Mouse (Mus musculus) kidney, embryonic 16.5 days (tissue): ENCODE measurements at regions not wholly inside any gene's neighbourhood (a gene's known extent, or its start where the extent isn't known, plus 50 kb on each side); places are given as distances from the start of the nearest gene placed in this dataset.

Experiments used
- ATAC-seq: fragments of 200-750 bp; cut with Nextera tagmentation; 2 replicates; pipeline ENCODE4 v1.8.0; 2017; ENCODE audit warnings: moderate TSS enrichment; ENCODE audit not compliant: low FRiP score, low TSS enrichment
- H3K27ac ChIP-seq: fragments of 300-500 bp; sonication (generic); 2 replicates; pipeline ENCODE4 v1.5.1; 2014; ENCODE audit warnings: low read length
- H3K27me3 ChIP-seq: fragments of 300-500 bp; sonication (generic); 2 replicates; pipeline ENCODE4 v1.6.1; 2014; ENCODE audit warnings: low read length, control low read depth, mixed read lengths; ENCODE audit not compliant: insufficient read depth
- H3K36me3 ChIP-seq: fragments of 300-500 bp; sonication (generic); 2 replicates; pipeline ENCODE4 v1.6.1; 2014; ENCODE audit warnings: low read length, control low read depth, mixed read lengths; ENCODE audit not compliant: insufficient read depth
- H3K4me1 ChIP-seq: fragments of 300-500 bp; sonication (generic); 2 replicates; pipeline ENCODE4 v1.6.1; 2014; ENCODE audit warnings: low read length, control low read depth, mixed read lengths; ENCODE audit not compliant: insufficient read depth
- H3K4me2 ChIP-seq: fragments of 300-500 bp; sonication (generic); replicated peaks from 2 replicates; pipeline ENCODE4 v1.6.1; 2014; ENCODE audit warnings: low read depth, low read length
- H3K4me3 ChIP-seq: fragments of 300-500 bp; sonication (generic); 2 replicates; pipeline ENCODE4 v1.5.1; 2014; ENCODE audit warnings: mild to moderate bottlenecking, low read length
- H3K9ac ChIP-seq: fragments of 300-500 bp; sonication (generic); replicated peaks from 2 replicates; pipeline ENCODE4 v1.6.1; 2014; ENCODE audit warnings: low read length
- H3K9me3 ChIP-seq: fragments of 300-500 bp; sonication (generic); 2 replicates; pipeline ENCODE4 v1.6.1; 2016; ENCODE audit warnings: low read length, control low read depth
- WGBS: fragments of 180-500 bp; shearing (Covaris S2); extraction: QIAGEN DNeasy Blood & Tissue Kit; methylation state at CpG from one replicate; pipeline ENCODE4 v1.1.7; 2014; 5-methylcytosine and 5-hydroxymethylcytosine counted together

DNA sequence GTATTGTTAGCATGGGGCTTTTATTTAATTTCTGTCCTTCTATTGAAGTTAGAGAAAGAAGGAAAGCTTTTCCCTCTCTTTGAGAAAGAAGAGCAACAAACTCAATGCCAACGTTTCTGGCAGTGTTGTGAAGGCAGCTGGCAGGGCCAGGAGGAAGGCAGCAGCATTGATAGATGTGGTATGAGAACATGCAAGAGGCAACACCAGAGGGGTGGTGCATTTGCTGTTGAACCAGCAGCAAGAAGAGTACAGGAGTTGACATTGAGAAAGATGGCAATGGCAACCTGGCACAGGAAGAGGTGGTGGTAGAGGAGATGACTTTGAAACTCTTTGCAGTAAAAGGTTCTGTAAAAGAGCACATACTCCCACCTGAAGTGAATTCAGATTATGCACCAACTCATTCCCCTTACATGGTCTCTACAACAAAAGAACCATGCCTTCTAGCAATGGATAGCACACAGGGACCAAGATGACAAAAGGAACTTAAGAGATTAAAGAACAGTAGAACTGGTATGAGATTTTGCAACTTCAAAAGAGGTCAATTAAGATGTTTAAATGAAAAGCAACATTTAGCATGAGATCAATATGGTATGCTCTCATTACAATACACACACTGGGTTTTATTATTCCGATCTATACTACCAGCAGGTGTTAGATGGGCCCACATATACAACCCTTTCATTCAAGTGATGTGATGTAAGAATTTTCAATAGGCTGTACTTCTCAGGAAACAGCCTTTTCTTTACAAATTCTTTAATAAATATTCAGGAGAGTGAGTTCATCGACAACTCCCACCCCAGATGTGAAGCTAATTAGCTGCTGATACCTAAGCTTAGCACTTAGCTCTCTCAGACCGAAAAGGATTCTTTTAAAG is 495.1 kb upstream of the B3galt2 start:
- no peak overlapping the region for H3K4me3 ChIP-seq
- no peaks in the 10 kb centered on the region for H3K9me3 ChIP-seq
- H3K9ac ChIP-seq = no peak overlapping the region
- H3K4me2 ChIP-seq = no peak overlapping the region
- H3K27ac ChIP-seq = no peak overlapping the region
- H3K27me3 ChIP-seq = no peaks in the 10 kb centered on the region
- WGBS = 74% methylated on average over 4 of the region's 4 CpGs
- no peak for ATAC-seq
- no peaks in the 10 kb centered on the region for H3K36me3 ChIP-seq
- H3K4me1 ChIP-seq = no peaks in the 10 kb centered on the region

DNA sequence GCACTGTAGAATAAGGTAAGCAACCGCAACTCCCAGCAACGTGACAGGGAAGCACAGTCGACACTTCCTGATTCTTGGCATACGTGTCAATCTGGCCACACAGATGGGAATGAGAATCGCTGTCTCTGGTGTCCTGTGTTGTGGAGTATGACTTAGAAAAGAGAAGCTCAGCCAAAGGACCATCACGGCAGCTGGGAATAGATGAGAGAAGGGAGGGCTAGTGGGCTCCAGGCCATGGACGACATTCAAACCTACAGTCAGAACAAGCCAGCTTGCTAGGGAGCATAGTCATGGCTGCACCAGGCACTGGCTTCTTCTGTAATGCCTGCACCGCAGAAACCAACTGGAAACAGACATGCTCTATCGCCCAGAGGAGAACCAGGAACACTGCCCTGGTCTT is 469.2 kb upstream of the B3galt2 start:
- WGBS = 80% methylated on average over 9 of the region's 9 CpGs

DNA sequence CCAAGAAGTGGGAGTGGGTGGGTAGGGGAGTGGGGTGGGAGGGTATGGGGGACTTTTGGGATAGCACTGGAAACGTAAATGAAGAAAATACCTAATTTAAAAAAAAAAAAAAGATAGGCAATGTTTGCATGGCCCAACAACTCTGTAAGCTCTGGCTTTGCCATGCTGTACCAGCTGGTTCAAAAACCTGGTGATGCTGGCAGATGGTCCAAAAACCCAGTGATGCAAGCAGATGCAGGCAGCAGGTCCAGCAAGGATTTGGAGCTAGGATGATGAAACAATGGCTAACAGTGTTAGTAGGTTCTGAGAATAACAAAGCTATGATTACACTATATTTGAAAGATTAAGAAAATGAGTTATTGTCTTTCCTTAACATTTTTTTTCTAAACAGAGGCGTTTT is 466.6 kb upstream of the B3galt2 start:
- Histone ChIP-seq H3K4me3 (no peak overlapping the region), H3K9me3 (no peaks in the 10 kb centered on the region), H3K36me3 (no peaks in the 10 kb centered on the region), H3K27ac (no peak overlapping the region), H3K27me3 (no peaks in the 10 kb centered on the region), H3K4me2 (no peak overlapping the region), H3K4me1 (no peaks in the 10 kb centered on the region), H3K9ac (no peak overlapping the region)
- ATAC-seq = no peak
- WGBS = 81% methylated on average over 2 of the region's 2 CpGs

More for the DNA sequence above, 469.2 kb upstream of the B3galt2 start:
- H3K4me3 ChIP-seq = no peak overlapping the region
- H3K4me2 ChIP-seq = no peak overlapping the region
- H3K27me3 ChIP-seq = no peaks in the 10 kb centered on the region
- H3K9ac ChIP-seq = no peak overlapping the region
- no peaks in the 10 kb centered on the region for H3K4me1 ChIP-seq
- no peak for ATAC-seq
- no peak overlapping the region for H3K27ac ChIP-seq
- no peaks in the 10 kb centered on the region for H3K36me3 ChIP-seq
- no peaks in the 10 kb centered on the region for H3K9me3 ChIP-seq

DNA sequence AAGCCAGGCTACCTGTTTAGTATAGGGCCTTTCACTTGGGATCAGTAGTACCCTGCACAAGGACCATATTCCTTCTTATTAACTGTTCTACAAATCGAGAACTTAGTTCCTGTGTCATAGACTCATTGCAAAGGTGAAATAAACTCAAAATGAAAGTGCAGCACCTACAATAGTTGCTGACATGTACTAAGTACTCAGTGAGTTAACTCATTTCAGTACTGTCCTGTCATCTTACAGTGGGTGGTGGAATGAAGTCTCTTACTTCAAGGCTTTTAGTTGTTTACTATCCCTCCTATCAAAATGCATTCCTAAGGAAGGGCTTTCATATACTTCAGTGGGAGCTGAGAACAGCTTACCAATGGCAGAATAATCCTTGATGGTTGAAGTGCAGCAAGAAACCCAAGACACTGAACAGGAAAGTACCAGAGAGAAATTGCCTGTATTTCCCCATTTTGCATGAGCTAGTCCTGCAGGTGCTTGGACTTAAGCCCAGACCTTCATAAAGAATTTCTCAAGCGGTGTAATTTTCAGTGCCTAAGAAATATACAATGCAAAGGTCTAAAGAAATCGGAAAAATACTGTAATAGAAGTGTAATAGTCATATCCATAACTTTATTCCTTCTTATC is 448.2 kb upstream of the B3galt2 start:
- Histone ChIP-seq H3K4me2 (no peak overlapping the region), H3K4me3 (no peak overlapping the region), H3K9ac (no peak overlapping the region), H3K36me3 (no peaks in the 10 kb centered on the region), H3K27ac (no peak overlapping the region), H3K4me1 (no peaks in the 10 kb centered on the region), H3K9me3 (no peaks in the 10 kb centered on the region), H3K27me3 (no peaks in the 10 kb centered on the region)
- 87% methylated on average over 3 of the region's 3 CpGs for WGBS
- no peak for ATAC-seq

DNA sequence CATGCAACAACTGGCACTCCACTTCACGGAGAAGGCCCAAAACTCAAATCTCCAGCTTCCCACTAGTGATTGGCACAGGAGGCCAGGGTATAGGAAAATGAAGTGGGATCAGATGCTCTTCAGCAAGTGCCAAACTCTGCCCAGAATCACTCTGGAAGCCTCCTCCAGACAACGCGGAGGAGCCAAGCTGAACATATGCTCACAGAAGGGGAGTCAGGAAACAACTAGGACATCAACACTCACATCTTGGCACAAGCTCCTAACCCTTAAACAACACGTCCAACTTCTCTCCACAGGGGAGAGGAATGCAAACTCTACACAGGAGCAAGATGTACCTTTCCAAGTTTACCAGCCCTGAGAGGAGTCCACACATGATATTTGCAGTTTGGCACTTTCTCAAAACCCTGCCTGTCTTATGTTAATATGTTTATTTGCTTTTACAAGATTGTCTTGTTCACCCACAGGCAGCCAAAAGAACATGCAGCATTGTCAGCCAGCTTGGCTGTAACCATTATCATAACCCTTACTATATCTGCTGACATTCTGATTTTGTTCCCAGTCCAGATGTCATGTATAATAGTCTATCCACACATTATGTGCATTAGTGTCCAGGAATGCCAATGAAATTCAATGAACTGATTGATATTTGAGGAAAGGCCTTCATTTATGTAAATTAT is 440.1 kb upstream of the B3galt2 start:
- no peak overlapping the region for H3K4me3 ChIP-seq
- no peak overlapping the region for H3K9ac ChIP-seq
- no peak overlapping the region for H3K4me2 ChIP-seq
- H3K27me3 ChIP-seq = no peaks in the 10 kb centered on the region
- H3K4me1 ChIP-seq = no peaks in the 10 kb centered on the region
- H3K27ac ChIP-seq = no peak overlapping the region
- 74% methylated on average over 4 of the region's 4 CpGs for WGBS
- no peaks in the 10 kb centered on the region for H3K36me3 ChIP-seq
- no peak for ATAC-seq
- no peaks in the 10 kb centered on the region for H3K9me3 ChIP-seq

GRCm38 (mm10) chr1:143200971-143201370 is 439.5 kb upstream of the B3galt2 start:
- no peak for ATAC-seq
- H3K4me3 ChIP-seq = no peak overlapping the region
- H3K27ac ChIP-seq = no peak overlapping the region
- no peaks in the 10 kb centered on the region for H3K36me3 ChIP-seq
- H3K4me2 ChIP-seq = no peak overlapping the region
- 82% methylated on average over 5 of the region's 5 CpGs for WGBS
- no peaks in the 10 kb centered on the region for H3K27me3 ChIP-seq
- H3K9ac ChIP-seq = no peak overlapping the region
- no peaks in the 10 kb centered on the region for H3K9me3 ChIP-seq
- H3K4me1 ChIP-seq = no peaks in the 10 kb centered on the region

DNA sequence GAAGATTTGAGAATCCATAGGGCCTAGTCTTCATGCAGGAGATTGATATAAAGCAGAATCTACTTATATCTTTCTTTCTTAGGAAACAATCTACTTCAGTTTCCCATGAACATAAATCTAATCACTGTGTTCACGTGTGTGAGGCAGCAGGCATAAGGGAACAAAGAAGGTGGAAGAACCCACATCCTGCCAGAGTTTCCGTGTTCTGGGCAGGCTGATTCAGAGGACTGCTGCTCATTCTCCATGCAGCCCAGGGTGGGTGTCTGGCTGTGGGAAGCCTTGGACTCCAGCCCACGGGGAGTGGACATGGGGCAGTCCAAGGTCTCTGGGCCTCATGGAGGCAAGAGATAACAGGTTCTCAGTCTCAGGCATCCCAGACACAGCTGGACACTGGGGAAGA is 438.3 kb upstream of the B3galt2 start:
- no peak overlapping the region for H3K27ac ChIP-seq
- no peaks in the 10 kb centered on the region for H3K27me3 ChIP-seq
- no peak overlapping the region for H3K4me3 ChIP-seq
- H3K36me3 ChIP-seq = no peaks in the 10 kb centered on the region
- 70% methylated on average over 3 of the region's 3 CpGs for WGBS
- H3K9ac ChIP-seq = no peak overlapping the region
- no peak for ATAC-seq
- no peaks in the 10 kb centered on the region for H3K9me3 ChIP-seq
- H3K4me2 ChIP-seq = no peak overlapping the region
- H3K4me1 ChIP-seq = no peaks in the 10 kb centered on the region

- no peak overlapping the region for H3K27ac ChIP-seq
- no peak overlapping the region for H3K4me3 ChIP-seq
- ATAC-seq = no peak
- no peaks in the 10 kb centered on the region for H3K9me3 ChIP-seq
- H3K4me1 ChIP-seq = no peaks in the 10 kb centered on the region
- H3K9ac ChIP-seq = no peak overlapping the region
- H3K27me3 ChIP-seq = no peaks in the 10 kb centered on the region
- no peaks in the 10 kb centered on the region for H3K36me3 ChIP-seq
- no peak overlapping the region for H3K4me2 ChIP-seq
These were observed 436.4 kb upstream of the B3galt2 start for GRCm38 (mm10) chr1:143204070-143204469.

DNA sequence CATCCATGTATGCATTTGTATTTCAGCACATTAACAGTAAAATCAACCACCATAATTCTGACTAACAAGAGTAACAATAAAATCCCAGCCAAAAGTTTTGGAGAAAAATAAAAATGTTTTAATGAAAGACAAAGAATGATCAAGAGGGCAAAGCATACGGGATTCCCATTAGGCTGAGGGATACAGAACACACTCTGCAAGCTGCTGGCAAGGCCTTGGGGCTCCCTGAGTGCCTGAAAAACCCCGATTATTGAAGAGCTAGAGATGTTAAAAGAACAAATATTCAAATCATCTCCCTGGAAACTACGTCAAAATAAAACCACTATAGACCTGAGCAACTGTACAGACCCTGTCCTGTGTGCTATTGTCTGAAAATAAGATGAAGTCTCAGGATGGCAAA is 433.5 kb upstream of the B3galt2 start:
- Histone ChIP-seq H3K27me3 (no peaks in the 10 kb centered on the region), H3K36me3 (no peaks in the 10 kb centered on the region), H3K4me2 (no peak overlapping the region), H3K4me3 (no peak overlapping the region), H3K9ac (no peak overlapping the region), H3K27ac (no peak overlapping the region), H3K9me3 (no peaks in the 10 kb centered on the region), H3K4me1 (no peaks in the 10 kb centered on the region)
- no peak for ATAC-seq
- WGBS = 87% methylated on average over 3 of the region's 3 CpGs
